Mouse (Mus musculus): ENCODE results near the gene Psmc2. TPM values are rescaled to one million over a fixed set of nuclear protein-coding genes. Genes with fewer than 3 reads are reported as not detected.

Gene Psmc2
- 180 and 195 TPM in 2 replicates for polyA plus RNA-seq (2015; fragmentation: Nextera tagmentation; extraction: Ambion mirVana)

DNA sequence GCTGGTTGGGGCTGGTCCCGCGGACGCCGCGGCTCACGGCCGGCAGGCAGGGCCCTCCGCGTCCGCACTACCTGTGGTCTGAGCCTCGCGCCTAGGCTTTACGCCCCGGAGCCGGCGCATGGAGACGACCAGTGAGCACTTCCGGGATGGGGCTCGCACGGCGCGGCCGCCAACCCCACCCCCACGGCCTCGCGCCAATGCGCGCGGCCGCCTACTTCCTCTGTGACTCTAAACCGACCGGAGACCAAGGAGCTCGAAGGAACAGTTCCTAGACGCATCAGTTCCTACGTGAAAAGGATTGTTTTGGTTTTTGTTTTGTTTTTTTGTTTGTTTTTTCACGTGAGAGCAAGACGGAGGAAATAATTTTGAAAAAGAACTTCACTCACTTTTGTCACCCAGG is at the start of gene Psmc2, which contains the start of gene Dnajc2:
TSS of gene Psmc2 (plus strand) at position 231 of the 400 bp plus-strand sequence.
TSS of gene Dnajc2 (minus strand) at position 199 of the 400 bp plus-strand sequence.
- WGBS = 0% methylated on average over 37 of the region's 37 CpGs
- Histone ChIP-seq H3K27me3 (ENCODE audit: insufficient read depth, low read length) (no peaks in the 10 kb centered on the region), H3K4me3 (ENCODE audit: low read length) (peak within 1 kb of the TSS; percentile 75), H3K27ac (ENCODE audit: low read length) (peak within 1 kb of the TSS; percentile 88), H3K4me1 (ENCODE audit: insufficient read depth, low read length) (peaks cover 21% of the 10 kb centered on the region), H3K4me2 (replicated peaks; ENCODE audit: low read depth, low read length) (peak within 1 kb of the TSS; percentile 93), H3K36me3 (ENCODE audit: insufficient read depth, low read length) (peaks cover 29% of the 10 kb centered on the region), H3K9me3 (ENCODE audit: low read length) (no peaks in the 10 kb centered on the region), H3K9ac (replicated peaks; ENCODE audit: low read length) (peak within 1 kb of the TSS; percentile 77)
- peak; percentile 96 for ATAC-seq (ENCODE audit: low FRiP score, low TSS enrichment)

DNA sequence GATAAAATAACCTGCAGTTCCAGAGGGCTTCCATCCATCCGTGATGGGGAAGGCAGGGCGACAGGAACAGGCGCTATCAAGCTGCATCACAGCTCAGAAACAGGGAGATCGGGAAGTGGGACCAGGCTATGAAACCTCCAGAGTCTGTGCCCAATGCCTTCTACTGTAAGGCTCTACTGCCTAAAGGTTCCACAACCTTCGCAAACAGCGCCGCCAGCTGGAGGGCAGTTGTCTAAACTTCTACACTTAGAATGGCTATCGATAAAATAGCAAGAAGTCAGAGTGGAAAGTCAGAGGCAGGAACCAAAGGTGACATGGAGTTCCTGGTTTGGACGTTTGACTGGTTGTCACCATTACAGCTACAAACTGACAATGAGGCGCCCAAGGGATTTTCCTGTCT is 49.5 kb upstream of the Psmc2 start:
- H3K36me3 ChIP-seq (ENCODE audit: insufficient read depth, low read length) = peaks cover 18% of the 10 kb centered on the region
- H3K4me1 ChIP-seq (ENCODE audit: insufficient read depth, low read length) = peaks cover 23% of the 10 kb centered on the region
- H3K27ac ChIP-seq (ENCODE audit: low read length) = no peak overlapping the region
- H3K9me3 ChIP-seq (ENCODE audit: low read length) = no peaks in the 10 kb centered on the region
- 33% methylated on average over 10 of the region's 10 CpGs for WGBS
- no peaks in the 10 kb centered on the region for H3K27me3 ChIP-seq (ENCODE audit: insufficient read depth, low read length)
- 0 out of 2 replicates have a peak overlapping the region, but pooled peaks have one; percentile 44 for H3K9ac ChIP-seq (replicated peaks; ENCODE audit: low read length)
- peak overlapping the region; percentile 33 for H3K4me2 ChIP-seq (replicated peaks; ENCODE audit: low read depth, low read length)
- peak overlapping the region; percentile 25 for H3K4me3 ChIP-seq (ENCODE audit: low read length)
- ATAC-seq (ENCODE audit: low FRiP score, low TSS enrichment) = peak; percentile 31; the same call in 1 of the 2 replicates

DNA sequence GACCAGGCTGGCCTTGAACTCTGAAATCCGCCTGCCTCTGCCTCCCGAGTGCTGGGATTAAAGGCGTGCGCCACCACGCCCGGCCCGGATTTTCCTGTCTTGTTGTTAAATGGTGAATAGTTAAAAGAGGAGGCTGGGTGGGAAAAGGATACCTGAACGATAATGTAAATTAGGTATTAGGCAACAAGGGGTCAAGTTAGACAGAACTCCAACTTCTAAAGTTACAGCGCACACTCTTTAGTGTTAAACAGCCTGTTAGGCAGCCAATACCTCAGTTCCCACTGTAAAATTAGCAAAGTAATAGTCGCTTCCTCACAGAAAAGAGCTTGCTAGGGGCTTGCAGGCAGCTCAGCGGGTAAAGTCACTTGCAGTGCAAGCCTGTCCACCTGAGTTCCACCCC is 49.0 kb upstream of the Psmc2 start:
- H3K27me3 ChIP-seq (ENCODE audit: insufficient read depth, low read length) = no peaks in the 10 kb centered on the region
- ATAC-seq (ENCODE audit: low FRiP score, low TSS enrichment) = no peak
- no peak overlapping the region for H3K9ac ChIP-seq (replicated peaks; ENCODE audit: low read length)

DNA sequence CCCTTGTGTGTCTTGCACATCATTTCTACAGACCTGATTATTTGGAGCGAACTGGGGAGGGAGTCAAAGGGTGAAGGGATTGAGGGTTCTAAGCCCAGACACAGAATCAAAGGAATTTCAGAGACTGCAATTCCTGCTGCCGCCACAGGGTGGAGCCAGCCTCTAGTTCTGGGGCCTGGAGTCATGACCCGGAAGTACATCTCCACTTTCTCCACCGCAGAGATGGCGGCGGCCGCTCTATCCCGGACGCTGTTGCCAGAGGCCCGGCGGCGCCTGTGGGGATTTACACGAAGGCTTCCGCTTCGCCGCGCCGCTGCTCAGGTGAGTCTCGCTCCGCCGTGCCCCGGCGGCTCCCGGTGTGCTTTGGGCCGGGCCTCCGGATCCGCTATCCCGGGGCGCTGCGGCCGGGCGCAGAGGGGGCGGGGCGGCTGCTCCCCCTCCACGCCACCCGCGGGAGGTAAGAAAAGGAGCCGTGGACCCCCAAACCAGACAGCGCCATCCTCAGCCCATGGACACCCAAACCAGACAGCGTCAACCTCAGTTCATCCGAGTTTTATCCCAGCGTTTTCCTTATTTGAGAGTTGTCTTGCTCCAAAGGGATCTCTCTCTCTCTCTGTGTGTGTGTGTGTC is 48.0 kb upstream of the Psmc2 start, which contains the start of gene Pmpcb:
TSS of gene Pmpcb (plus strand) at position 186 of the 630 bp plus-strand sequence.
- Histone ChIP-seq H3K36me3 (ENCODE audit: insufficient read depth, low read length) (peaks cover 29% of the 10 kb centered on the region), H3K4me3 (ENCODE audit: low read length) (peak within 1 kb of the TSS; percentile 79), H3K4me2 (replicated peaks; ENCODE audit: low read depth, low read length) (peak within 1 kb of the TSS; percentile 66), H3K27me3 (ENCODE audit: insufficient read depth, low read length) (no peaks in the 10 kb centered on the region), H3K9me3 (ENCODE audit: low read length) (no peaks in the 10 kb centered on the region), H3K9ac (replicated peaks; ENCODE audit: low read length) (peak within 1 kb of the TSS; percentile 88), H3K4me1 (ENCODE audit: insufficient read depth, low read length) (peaks cover 23% of the 10 kb centered on the region), H3K27ac (ENCODE audit: low read length) (peak within 1 kb of the TSS; percentile 75)
- under 1% methylated on average over 42 of the region's 42 CpGs for whole genome bisulfite sequencing
- ATAC-seq (ENCODE audit: low FRiP score, low TSS enrichment) = peak; percentile 81

More for the DNA sequence above, 49.0 kb upstream of the Psmc2 start:
- no peak overlapping the region for H3K27ac ChIP-seq (ENCODE audit: low read length)
- WGBS = 83% methylated on average over 11 of the region's 11 CpGs
- no peak overlapping the region for H3K4me3 ChIP-seq (ENCODE audit: low read length)
- H3K9me3 ChIP-seq (ENCODE audit: low read length) = no peaks in the 10 kb centered on the region
- H3K4me1 ChIP-seq (ENCODE audit: insufficient read depth, low read length) = peaks cover 23% of the 10 kb centered on the region
- H3K36me3 ChIP-seq (ENCODE audit: insufficient read depth, low read length) = peaks cover 18% of the 10 kb centered on the region
- H3K4me2 ChIP-seq (replicated peaks; ENCODE audit: low read depth, low read length) = no peak overlapping the region

DNA sequence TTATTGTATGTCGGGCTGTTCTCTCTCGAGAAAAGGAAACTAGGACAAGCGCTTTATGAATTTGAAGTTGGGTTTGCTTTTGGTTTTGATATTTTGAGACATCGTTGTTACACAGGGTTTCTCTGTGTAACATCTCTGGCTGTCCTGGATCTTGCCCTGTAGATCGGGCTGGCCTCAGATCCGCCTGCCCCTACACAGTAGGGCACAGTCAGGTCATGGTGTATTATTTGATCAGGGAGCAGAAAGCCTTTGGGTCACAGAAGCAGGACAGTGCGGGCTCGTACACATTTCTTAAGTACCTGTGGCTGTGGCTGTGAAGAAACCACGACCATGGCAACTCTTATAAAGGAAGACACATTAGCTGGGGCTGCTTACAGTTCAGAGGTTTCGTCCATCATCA is 47.5 kb upstream of the Psmc2 start:
- Histone ChIP-seq H3K4me2 (replicated peaks; ENCODE audit: low read depth, low read length) (peak overlapping the region; percentile 66), H3K27me3 (ENCODE audit: insufficient read depth, low read length) (no peaks in the 10 kb centered on the region), H3K36me3 (ENCODE audit: insufficient read depth, low read length) (peaks cover 34% of the 10 kb centered on the region), H3K4me3 (ENCODE audit: low read length) (peak overlapping the region; percentile 79), H3K27ac (ENCODE audit: low read length) (no peak overlapping the region), H3K9ac (replicated peaks; ENCODE audit: low read length) (peak overlapping the region; percentile 88), H3K4me1 (ENCODE audit: insufficient read depth, low read length) (peaks cover 19% of the 10 kb centered on the region), H3K9me3 (ENCODE audit: low read length) (no peaks in the 10 kb centered on the region)
- 12% methylated on average over 10 of the region's 10 CpGs for WGBS
- no peak; the same call in 1 of the 2 replicates for ATAC-seq (ENCODE audit: low FRiP score, low TSS enrichment)

DNA sequence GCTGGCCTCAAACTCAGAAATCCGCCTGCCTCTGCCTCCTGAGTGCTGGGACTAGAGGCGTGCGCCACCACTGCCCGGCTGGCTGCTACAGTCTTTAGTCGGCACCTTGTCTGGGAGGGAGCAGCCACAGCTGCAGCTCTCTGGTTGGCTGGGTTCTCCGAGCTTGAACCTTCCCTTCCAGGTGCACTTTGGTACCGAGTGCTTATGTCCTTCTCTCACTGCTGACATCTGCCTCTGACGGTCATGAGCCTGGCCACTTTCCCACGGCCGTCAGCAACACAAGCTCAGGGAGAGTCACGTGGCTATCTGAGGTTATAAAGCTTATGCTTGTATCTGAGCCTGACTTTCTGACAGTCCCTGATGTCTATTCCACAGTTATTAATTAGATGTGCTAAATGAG is 46.0 kb upstream of the Psmc2 start:
- Histone ChIP-seq H3K9me3 (ENCODE audit: low read length) (no peaks in the 10 kb centered on the region), H3K36me3 (ENCODE audit: insufficient read depth, low read length) (peaks cover 49% of the 10 kb centered on the region), H3K4me3 (ENCODE audit: low read length) (no peak overlapping the region), H3K4me2 (replicated peaks; ENCODE audit: low read depth, low read length) (no peak overlapping the region), H3K4me1 (ENCODE audit: insufficient read depth, low read length) (peaks cover 12% of the 10 kb centered on the region), H3K27ac (ENCODE audit: low read length) (no peak overlapping the region), H3K9ac (replicated peaks; ENCODE audit: low read length) (no peak overlapping the region), H3K27me3 (ENCODE audit: insufficient read depth, low read length) (no peaks in the 10 kb centered on the region)
- no peak for ATAC-seq (ENCODE audit: low FRiP score, low TSS enrichment)
- 89% methylated on average over 11 of the region's 11 CpGs for WGBS

DNA sequence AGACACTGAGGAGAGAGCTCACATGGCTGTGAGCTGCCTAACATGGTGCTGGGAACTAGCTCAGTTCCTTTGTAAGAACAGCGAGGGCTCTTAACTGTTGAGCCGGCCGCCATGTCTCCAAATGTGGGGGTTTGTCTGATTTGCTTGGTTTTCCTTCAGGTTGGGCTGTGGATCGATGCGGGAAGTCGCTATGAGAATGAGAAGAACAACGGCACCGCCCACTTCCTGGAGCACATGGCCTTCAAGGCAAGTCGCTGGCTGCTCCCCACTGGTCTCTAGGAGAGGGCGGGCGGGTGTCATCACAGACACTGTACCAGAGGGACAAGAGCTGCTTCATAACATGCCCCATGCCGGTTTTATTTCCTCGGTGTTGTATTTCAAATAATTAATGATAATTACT is 45.2 kb upstream of the Psmc2 start:
- peaks cover 12% of the 10 kb centered on the region for H3K4me1 ChIP-seq (ENCODE audit: insufficient read depth, low read length)
- no peak overlapping the region for H3K4me3 ChIP-seq (ENCODE audit: low read length)
- ATAC-seq (ENCODE audit: low FRiP score, low TSS enrichment) = no peak
- no peak overlapping the region for H3K4me2 ChIP-seq (replicated peaks; ENCODE audit: low read depth, low read length)
- H3K27me3 ChIP-seq (ENCODE audit: insufficient read depth, low read length) = no peaks in the 10 kb centered on the region
- H3K9ac ChIP-seq (replicated peaks; ENCODE audit: low read length) = no peak overlapping the region
- H3K9me3 ChIP-seq (ENCODE audit: low read length) = no peaks in the 10 kb centered on the region
- 82% methylated on average over 13 of the region's 13 CpGs for WGBS
- H3K27ac ChIP-seq (ENCODE audit: low read length) = no peak overlapping the region
- peaks cover 56% of the 10 kb centered on the region for H3K36me3 ChIP-seq (ENCODE audit: insufficient read depth, low read length)

DNA sequence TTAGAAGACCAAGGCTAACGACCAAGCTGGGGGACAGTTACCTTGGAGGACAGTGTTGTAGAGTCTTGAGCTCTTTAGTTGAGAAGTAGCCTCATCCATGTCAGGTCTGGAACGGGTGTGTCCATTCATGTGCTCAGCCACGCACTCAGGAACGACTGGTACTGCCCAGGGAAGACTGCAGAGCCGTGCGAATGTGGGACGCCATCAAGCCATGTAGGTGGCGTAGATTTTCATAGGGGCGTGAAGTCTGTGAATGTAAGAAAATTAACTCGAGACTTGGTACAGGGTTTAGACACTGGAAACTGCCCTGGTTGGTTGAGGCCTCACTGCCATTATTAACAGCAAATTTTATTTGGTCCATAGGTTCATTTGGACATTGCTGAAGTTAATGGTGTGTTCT is 41.5 kb upstream of the Psmc2 start:
- Histone ChIP-seq H3K9me3 (ENCODE audit: low read length) (no peaks in the 10 kb centered on the region), H3K9ac (replicated peaks; ENCODE audit: low read length) (no peak overlapping the region), H3K4me2 (replicated peaks; ENCODE audit: low read depth, low read length) (no peak overlapping the region), H3K4me3 (ENCODE audit: low read length) (no peak overlapping the region), H3K4me1 (ENCODE audit: insufficient read depth, low read length) (peaks cover 2% of the 10 kb centered on the region; the same call in 1 of the 2 replicates), H3K27me3 (ENCODE audit: insufficient read depth, low read length) (no peaks in the 10 kb centered on the region), H3K36me3 (ENCODE audit: insufficient read depth, low read length) (peaks cover 86% of the 10 kb centered on the region), H3K27ac (ENCODE audit: low read length) (no peak overlapping the region)
- 94% methylated on average over 10 of the region's 10 CpGs for WGBS
- no peak for ATAC-seq (ENCODE audit: low FRiP score, low TSS enrichment)

DNA sequence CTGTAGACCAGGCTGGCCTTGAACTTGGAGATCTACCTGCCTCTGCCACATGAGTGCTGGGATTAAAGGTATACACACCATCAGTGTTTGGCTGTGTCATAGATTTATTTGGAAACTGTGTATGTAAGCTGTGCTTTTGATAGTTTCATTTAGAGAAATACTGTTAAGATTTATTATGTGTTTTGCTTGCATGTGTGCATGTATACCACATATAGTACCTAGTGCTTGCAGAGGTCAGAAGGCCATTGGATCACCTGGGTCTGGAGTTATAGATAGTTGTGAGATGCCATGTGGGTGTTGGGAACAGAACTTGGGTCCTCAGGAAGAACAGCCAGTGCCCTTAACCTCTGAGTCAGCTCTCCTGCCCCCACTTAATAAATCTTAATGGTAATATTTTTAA is 40.4 kb upstream of the Psmc2 start:
- Histone ChIP-seq H3K9me3 (ENCODE audit: low read length) (no peaks in the 10 kb centered on the region), H3K4me2 (replicated peaks; ENCODE audit: low read depth, low read length) (no peak overlapping the region), H3K27me3 (ENCODE audit: insufficient read depth, low read length) (no peaks in the 10 kb centered on the region), H3K27ac (ENCODE audit: low read length) (no peak overlapping the region), H3K9ac (replicated peaks; ENCODE audit: low read length) (no peak overlapping the region), H3K4me1 (ENCODE audit: insufficient read depth, low read length) (no peaks in the 10 kb centered on the region), H3K36me3 (ENCODE audit: insufficient read depth, low read length) (peaks cover 87% of the 10 kb centered on the region), H3K4me3 (ENCODE audit: low read length) (no peak overlapping the region)
- no peak for ATAC-seq (ENCODE audit: low FRiP score, low TSS enrichment)

DNA sequence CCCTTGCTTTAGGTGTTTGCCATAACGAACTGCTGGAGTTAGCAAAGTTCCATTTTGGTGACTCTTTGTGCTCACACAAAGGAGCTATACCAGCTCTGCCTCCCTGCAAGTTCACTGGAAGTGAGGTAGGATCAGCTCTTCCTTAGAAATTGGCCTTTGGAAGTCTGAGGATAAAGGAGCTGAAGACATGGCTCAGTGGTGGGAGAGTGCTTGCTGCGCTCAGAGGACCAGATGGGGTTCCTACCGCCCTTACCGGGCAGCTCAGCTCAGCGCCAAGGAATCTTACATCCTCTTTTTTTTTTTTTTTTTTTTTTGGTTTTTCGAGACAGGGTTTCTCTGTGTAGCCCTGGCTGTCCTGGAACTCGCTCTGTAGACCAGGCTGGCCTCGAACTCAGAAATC is 39.1 kb upstream of the Psmc2 start:
- Histone ChIP-seq H3K36me3 (ENCODE audit: insufficient read depth, low read length) (peaks cover 86% of the 10 kb centered on the region), H3K9me3 (ENCODE audit: low read length) (no peaks in the 10 kb centered on the region), H3K4me3 (ENCODE audit: low read length) (no peak overlapping the region), H3K4me2 (replicated peaks; ENCODE audit: low read depth, low read length) (no peak overlapping the region), H3K9ac (replicated peaks; ENCODE audit: low read length) (no peak overlapping the region), H3K27me3 (ENCODE audit: insufficient read depth, low read length) (no peaks in the 10 kb centered on the region), H3K4me1 (ENCODE audit: insufficient read depth, low read length) (no peaks in the 10 kb centered on the region), H3K27ac (ENCODE audit: low read length) (no peak overlapping the region)
- 97% methylated on average over 6 of the region's 8 CpGs for WGBS
- ATAC-seq (ENCODE audit: low FRiP score, low TSS enrichment) = no peak
